Mouse (Mus musculus) cerebellum, adult 11 months (tissue): ENCODE data around the gene Slc25a29.

Experiments used
- DNase-seq: peaks from one replicate; pipeline ENCODE4 v3.0.0; 2022

Slc25a29 gene

GRCm38 (mm10) chr12:108833408-108833807 lies 2.3 kb downstream of the Slc25a29 start:
- no peak for DNase-seq

DNA sequence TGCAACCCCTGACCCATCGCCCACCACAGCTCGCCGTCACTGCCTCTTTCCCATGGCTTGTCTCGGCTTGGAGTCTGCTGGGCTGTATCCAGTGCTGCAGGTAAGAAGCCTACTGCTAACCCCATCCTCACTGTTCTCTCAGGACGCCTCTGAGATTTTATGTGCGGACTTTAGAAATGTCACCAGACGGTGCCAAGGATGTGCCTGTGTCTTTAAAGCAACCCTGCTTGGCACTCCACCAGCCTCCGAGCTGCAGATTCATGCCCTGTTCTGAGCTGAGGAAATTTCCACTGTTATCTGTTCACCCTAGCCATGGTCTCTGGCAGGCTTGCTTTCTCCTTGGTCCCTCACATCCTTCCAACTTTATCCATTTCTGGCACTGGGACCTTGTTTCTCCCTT lies 2.8 kb downstream of the Slc25a29 start:
- peak; percentile 70 for DNase-seq

- peak; percentile 65 for DNase-seq
These were observed 3.6 kb downstream of the Slc25a29 start for GRCm38 (mm10) chr12:108831966-108832643.

DNA sequence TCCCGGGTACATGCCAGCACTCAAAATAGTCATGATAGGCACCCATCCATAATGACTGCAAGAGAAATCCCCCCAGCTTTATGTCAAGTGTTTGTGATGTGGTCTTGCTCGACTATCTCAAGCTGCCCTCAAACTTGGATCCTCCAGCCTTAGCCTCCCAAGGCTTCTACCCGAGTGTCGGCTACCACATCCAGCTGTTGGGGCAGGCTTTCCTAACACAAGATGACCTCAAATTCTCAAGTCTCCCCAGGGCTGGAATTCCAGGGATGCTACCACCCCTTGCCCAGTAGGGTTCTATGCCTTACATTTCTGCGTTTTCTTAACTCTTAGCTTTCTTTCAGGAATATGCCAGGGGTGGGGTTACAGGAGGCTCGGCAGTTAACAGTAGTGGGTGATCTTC lies 5.3 kb downstream of the Slc25a29 start:
- no peak for DNase-seq

- no peak for DNase-seq
These were observed 6.0 kb downstream of the Slc25a29 start for GRCm38 (mm10) chr12:108829636-108830035.

DNA sequence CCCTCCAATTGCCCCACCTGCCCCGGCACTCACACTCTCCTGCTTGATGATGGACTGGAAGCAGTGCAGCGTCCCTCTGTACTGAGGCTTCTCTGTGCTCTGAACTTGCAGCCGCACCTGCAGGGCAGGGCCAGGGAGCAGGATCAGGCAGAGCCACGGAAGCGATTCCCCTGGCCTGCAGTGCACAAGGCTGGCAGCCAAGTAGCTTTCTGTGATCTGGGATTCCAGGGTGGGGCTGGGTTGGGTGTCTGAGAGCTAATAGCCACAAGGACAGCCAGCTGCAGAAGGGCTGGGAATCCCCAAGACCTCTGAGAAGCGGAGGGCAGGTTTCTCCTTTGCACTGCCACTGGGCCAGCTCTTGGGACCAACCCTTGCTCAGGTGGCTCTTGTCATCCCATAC lies 8.0 kb downstream of the Slc25a29 start:
- no peak for DNase-seq

DNA sequence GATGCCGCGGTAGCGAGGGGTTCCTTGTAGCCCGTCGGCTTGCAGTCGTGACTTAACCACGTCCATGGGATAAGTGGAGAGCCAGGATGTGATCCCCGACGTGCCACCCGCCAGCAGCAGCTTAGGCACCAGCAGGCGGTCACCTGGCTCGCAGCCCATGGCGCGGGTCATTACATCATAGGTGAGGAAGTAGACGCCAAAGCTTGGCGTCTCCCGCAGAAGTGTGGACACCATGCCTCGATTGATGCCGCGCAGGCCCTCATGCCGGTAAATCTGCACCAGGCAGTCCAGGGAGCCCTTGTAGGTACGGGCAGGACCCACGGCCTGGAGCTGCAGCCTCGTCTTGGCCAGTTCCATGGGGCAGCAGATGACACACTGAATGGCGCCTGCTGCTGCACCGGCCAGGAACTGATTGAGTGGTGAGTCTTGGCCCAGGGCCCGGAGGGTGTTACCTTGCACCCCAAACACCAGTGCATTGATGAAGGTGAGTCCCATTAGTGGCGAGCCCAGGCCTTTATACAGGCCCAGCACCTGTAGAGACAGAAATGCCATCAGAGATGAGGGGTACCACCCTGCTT lies 8.6 kb downstream of the Slc25a29 start:
- peak; percentile 76 for DNase-seq

DNA sequence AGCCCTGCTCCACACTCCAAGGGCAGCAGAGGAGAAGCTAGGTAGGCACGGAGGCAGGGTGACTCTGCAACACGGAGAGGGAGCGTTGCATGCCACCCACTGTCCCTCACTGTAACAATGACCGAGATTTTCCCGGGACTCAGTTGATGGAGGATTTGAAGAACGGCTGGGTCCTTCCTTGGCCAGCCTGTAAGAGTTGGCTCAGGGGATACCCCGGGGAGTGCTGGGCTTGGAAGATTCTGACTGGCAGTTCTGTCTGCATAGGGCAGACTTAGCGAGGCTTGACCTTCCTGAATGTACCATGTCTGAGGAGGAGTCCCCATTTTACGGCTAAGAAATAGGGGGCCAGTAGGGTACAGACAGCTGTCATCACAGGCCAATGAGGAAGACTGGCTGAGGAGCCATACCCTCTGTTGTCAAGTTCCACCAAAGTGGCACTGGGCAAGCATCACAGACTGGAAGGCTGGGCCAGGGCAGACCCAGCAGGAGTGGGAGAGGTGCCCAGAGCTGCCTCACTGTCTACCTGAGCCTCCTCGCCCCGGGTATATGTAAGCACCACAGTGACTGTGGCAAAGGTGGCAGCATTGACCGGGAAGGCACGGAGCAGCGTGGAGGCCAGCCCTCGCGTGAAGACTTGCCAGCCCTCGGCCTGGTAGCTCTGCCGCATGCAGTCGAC lies 9.3 kb downstream of the Slc25a29 start:
- DNase-seq, result peak; percentile 85

DNA sequence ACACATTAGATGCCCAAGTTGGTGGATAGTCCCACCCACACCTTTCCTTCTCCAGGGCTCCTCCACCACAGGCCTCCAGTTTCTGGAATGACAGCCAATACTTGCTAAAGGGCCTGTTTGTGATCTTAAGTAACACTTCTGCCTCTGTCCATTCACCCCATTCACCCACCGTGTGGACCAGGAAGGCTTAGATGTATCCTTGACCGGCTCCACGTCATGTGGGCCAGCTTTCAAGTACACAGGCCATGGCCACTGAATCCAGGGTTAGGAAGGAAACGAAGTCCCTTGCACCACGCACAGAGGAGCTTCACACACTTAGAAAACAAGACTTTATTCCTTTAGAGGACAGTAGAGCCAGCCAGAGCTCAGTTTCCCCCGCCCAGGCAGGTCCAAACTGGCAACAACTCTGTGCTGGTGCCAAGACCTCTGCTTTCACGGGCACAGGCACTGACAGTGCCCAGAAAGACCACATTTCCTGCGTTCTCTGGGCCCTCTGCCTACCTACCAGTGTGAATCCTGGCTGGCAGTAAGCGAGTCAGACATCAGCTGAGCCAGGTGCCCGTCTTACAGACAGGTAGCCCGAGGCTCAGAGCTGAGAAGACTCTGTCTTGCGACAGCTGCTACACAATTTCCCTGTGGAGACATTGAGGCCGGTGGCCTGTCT lies 10.0 kb downstream of the Slc25a29 start:
- no peak for DNase-seq

DNA sequence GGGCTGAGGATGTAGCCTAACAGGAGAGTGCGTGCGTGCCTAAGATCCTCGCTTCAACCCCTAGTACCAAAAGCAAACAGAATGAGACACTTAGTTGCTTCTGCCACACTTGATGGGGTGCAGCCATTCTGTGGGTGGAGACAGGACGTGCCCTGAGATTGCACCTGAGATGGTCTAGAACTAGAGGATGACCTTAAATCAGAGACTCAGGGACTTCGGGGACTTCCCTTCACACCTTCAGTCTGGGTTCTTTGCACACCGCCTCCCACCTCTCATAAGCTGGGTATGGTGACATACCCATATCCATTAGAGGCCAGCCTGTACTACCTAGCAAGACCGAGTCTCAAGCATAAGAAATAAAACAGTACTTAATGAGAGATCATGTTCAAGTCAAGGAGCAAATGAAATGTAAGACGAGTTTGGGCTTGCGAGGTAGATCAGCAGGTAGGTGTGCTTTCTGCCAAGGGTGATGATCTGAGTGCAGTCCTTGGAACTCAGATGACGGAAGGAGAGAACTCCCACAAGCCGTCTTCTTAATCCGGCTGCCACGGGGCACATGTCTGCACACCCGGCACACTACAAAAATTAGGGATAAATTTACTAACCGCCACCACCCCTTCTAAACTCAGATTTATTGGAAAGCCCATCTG lies 11.3 kb downstream of the Slc25a29 start:
- no peak for DNase-seq

DNA sequence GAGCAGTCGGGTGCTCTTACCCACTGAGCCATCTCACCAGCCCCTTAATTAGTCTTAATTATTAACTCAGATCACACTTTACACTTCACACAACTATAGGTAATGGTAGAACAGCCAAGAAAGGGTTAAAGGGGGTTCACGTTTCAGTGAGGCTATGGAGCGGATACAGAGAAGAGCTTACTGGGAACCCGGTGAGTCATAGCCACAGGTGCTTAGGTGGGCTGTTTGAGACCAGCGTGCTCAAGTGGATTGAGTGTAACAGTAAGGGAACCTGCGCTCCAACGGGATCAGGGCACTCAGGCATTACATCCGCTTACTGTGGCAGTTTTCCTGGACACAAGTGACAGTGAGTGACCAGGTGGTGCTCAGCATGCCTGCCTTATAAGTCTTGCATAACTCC lies 12.6 kb downstream of the Slc25a29 start:
- DNase-seq, result no peak

DNA sequence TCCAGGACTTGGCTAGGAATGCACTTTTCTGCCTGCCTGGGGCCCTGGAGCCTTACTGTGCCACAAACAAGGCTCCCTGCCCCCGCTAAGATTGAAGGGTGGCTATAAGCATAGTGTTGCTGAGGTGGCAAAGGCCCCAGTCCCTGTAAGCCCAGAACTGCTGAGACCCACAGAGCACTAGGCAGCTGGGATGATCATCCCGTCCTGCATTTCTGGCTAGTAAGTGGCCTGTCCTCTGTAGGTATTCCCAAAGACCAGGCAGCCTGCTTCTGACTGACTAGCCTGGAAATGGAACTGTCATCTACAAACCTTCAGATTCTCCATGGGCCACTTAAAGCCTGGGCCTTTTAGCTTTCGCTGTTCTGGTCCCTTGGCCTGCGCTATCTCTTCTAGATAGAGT lies 15.2 kb downstream of the Slc25a29 start:
- no peak for DNase-seq

DNA sequence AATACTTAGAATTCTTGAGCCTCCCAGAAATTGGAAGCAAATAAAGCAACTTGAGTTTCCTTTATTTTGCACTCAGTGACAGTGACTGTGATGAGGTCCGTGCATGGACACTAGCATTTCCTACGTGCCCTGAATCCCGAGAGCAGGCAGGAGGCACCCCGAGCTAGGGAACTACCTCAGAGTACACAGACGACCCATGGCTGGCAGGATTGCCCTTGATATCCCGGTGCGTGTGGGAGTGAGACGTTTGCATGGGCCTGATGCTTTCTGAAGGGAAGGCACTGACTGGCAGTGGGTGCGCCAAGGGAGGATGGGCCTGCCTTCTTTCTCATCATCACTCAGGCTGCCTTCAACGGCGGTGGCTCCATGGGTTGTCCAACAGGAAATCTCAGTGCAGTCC lies 19.1 kb downstream of the Slc25a29 start:
- DNase-seq, result no peak

- no peak for DNase-seq
These were observed 21.2 kb downstream of the Slc25a29 start for GRCm38 (mm10) chr12:108814470-108814869.

DNA sequence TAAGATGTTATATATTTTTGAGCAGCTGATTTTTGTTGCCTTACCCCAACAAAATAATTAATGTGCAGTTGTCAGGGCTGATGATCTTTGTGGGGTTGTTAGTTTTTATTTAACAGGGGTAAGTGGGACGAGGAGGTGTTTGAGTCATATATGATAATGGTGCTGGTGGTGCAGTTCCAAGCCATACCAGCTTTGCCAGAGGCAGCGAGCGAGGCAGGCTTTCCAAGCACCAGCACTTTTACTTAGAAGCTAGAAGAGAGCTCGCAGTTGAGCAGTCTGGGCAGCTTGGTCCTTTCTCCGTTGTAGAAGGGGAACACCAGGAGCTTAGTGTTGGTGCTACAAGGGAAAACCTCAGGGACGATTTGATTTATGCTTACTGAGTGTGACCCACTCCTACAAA lies 23.2 kb downstream of the Slc25a29 start:
- no peak for DNase-seq

DNA sequence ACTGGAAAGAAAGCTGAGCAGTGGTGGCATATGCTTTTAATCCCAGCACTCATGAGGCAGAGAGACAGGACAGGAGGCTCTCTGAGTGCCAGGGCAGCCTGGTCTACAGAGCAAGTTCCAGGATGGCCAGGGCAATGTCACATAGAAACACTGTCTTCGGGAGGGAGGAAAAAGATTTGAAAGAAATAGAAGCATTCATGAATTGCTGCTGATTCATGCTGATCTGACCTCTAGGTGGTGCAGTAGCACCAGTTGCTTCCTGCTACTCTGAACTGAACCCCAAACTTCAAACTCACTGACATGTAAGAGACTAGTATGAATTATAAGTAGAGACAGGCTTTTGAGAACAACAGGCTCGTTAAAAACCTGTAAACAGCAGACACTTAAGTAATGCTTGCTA lies 24.6 kb downstream of the Slc25a29 start:
- no peak for DNase-seq

DNA sequence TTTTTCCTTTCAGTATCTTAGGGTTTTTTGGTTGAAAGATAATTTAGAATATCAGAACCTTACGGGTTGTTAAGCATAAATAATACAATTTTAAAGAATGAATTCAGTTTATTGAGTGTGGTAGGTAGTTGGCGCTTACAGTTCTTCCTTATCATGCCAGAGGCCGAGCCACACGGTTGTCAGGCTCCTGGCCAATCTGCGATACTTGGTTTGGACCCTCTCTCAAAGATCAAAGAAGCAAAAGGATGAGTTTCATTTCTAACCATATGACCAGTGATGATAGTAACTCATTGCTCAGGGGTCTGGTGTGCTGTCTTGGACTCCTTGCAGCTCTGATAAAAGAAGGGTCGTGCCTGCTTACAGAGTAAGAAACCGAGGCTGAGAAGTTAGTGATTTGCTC lies 25.4 kb downstream of the Slc25a29 start:
- no peak for DNase-seq

DNA sequence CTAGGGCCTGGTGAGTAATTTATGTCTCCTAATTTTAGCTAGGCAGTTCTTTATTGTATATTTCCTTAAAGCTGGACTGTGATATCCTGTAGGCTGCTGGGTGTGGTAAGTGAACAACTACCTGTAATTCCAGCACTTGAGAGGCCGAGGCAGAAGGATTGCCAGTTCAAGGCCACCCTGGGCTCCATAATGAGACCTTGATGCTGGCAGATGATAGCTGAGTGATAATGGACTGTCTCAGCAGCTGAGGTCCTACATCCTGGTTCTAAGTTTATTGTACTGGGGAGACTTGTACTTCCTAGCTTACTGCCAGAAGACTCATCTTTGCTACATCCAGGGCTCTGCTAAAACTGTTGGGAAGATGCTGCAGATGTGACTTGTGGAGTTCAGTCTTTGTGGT lies 25.9 kb downstream of the Slc25a29 start:
- DNase-seq, result no peak

DNA sequence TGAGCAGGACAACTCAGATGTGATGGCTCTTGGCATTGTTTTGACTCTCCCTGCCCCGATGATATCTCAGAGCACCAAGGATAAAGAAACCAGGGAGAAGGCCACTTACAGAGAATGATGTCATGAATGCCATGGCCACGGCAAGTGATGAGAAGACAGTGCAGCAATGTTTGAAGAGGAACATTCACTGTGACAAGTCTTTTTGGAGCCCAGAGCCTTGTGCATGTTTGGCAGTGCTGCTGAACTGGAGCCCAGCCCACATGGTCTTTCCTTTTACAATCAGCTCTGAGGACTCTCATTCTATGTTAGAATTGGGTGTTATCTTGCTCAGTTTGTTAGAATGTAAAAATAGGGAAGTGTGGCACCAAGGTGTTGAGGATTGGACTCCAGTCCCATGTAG lies 27.2 kb downstream of the Slc25a29 start:
- no peak for DNase-seq

- no peak for DNase-seq
These were observed 31.3 kb downstream of the Slc25a29 start for GRCm38 (mm10) chr12:108804388-108804787.

DNA sequence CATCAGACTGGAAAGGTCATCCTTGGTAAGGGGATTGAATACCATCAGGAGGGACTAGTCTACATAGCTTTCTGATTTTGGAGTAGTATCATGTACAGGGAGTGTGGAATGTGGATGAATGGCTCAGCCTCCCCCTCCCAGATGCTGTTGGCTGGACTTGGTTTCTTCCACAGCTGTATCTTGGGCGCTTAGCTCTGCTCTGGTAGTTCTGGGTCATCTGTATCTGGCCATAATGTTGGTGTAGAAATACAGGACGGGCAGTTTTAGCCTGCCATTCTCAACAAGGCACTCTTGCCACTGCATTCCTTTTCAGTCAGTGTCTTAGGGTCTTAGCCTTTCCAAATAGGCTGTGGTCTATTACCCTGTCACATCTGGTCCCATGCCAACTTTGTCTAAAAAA lies 34.1 kb downstream of the Slc25a29 start:
- no peak for DNase-seq

DNA sequence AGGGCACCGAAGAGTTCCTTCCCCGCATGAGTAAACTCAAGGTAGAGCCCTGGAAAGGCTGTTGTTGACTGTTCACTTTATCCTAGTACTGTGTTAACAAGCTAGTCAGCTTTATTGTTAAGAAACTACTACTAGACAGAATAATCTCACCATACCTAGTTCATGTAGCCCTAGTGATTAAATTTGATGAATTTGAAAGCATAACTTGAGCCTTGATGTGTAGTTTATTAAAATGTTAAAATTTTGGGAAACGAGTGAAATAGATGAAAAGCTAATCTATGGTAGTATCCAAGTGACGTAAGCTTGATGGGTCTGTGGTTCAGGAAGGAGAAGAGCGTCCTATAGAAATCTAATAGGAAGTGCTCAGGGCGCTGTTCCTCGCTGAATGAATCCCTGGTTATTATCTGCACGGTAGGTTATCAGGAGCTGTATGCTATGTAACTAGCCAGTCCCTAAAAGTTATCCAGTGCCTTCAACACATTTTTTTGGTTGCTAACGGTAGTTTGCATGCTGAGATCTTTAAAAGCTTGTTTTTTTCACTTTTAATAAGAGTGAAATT lies 40.6 kb downstream of the Slc25a29 start:
- no peak for DNase-seq

GRCm38 (mm10) chr12:108794078-108794711 lies 41.5 kb downstream of the Slc25a29 start:
- peak; percentile 84 for DNase-seq
